9 mouse cellular contexts compared by ENCODE assay signal in genomic region chr11:33958713-33959112, GRCm38 (mm10). TPM values are rescaled to one million over a fixed set of nuclear protein-coding genes. Genes with fewer than 3 reads are reported as not detected.
DNase-seq lines count a peak whose midpoint lies in the region; ATAC-seq lines count a peak whose summit lies in the region.
"Had no signal": no experiment of that assay in that cellular context is flagged by ENCODE, and none has a peak within 500 bp of the region (broad histone marks: within the 10 kb centered on the region; RNA-seq: fewer than 3 reads in every experiment).

No protein-coding gene starts in this region.

- no peaks in the 10 kb centered on the region for H3K27me3 ChIP-seq in forebrain, embryonic 16.5 days (replicated peaks; ENCODE audit: control insufficient read depth, insufficient read depth, low read length)

- DNase-seq in adrenal gland, adult 18-20 months (ENCODE audit: low spot score in 2 of 2), result peak; percentile 14 to 54
- DNase-seq in adrenal gland, adult 8-10 months, result no peak
- peak; percentile 38 for DNase-seq in layer of hippocampus, adult 11-12 months (ENCODE audit: low spot score)
- no peak for DNase-seq in layer of hippocampus, postnatal 36 days
- DNase-seq in A20 (ENCODE audit: low read depth, low spot score), result peak; percentile 48
- DNase-seq in embryo, embryonic 10.5 days (ENCODE audit: low spot score), result peak; percentile 63
- DNase-seq in lung, postnatal 10 days, result peak; percentile 60

- ATAC-seq in forebrain, embryonic 16.5 days, result no peak

- no peaks in the 10 kb centered on the region for H3K9me3 ChIP-seq in forebrain, embryonic 16.5 days (ENCODE audit: control insufficient read depth, low read length)

- no peak overlapping the region for H3K27ac ChIP-seq in forebrain, embryonic 16.5 days (ENCODE audit: low read length)

- 85% methylated on average over 8 of the region's 8 CpGs for WGBS in forebrain, embryonic 16.5 days

- no peaks in the 10 kb centered on the region for H3K36me3 ChIP-seq in forebrain, embryonic 16.5 days (ENCODE audit: control insufficient read depth, insufficient read depth)

- H3K4me3 ChIP-seq in forebrain, embryonic 16.5 days (replicated peaks; ENCODE audit: low read length), result no peak overlapping the region
- H3K4me3 ChIP-seq: myocyte had no signal

- peaks cover 5% of the 10 kb centered on the region; the same call in 1 of the 2 replicates for H3K4me1 ChIP-seq in forebrain, embryonic 16.5 days (replicated peaks; ENCODE audit: control insufficient read depth, insufficient read depth, low read length)

- no peak overlapping the region for H3K9ac ChIP-seq in forebrain, embryonic 16.5 days (replicated peaks; ENCODE audit: low read depth, low read length)

- H3K4me2 ChIP-seq in forebrain, embryonic 16.5 days (ENCODE audit: low read length), result no peak overlapping the region

RNA-seq across cellular contexts. Expression of gene Kcnmb1, which starts 4.1 kb away (rescaled TPM):
- under 1 TPM; 0.10 to 0.17 TPM for total RNA-seq in adrenal gland, adult 18-20 months (2021)
- under 1 TPM; 0.07 to 0.30 (median 0.13) TPM for total RNA-seq in adrenal gland, adult 8-10 months (2022)
- total RNA-seq in layer of hippocampus, postnatal 36 days (2021), result under 1 TPM; 0.20 TPM
- polyA plus RNA-seq in forebrain, embryonic 16.5 days (2015; fragmentation: Nextera tagmentation; extraction: Ambion mirVana), result 0.18 and 0.20 TPM in 2 replicates

RNA-seq across cellular contexts. Expression of gene Kcnip1, which starts 34.2 kb away (rescaled TPM):
- 1 to 10 TPM; 1.9 to 4.9 TPM for total RNA-seq in adrenal gland, adult 18-20 months (2021)
- 1 to 10 TPM; 2.9 to 8.4 (median 5.9) TPM for total RNA-seq in adrenal gland, adult 8-10 months (2022)
- total RNA-seq in layer of hippocampus, postnatal 36 days (2021), result 10 to 100 TPM; 20.6 to 21.0 TPM
- polyA plus RNA-seq in forebrain, embryonic 16.5 days (2015; fragmentation: Nextera tagmentation; extraction: Ambion mirVana), result 47.8 and 61.8 TPM in 2 replicates
- polyA plus RNA-seq: myocyte had no signal

Comparison
In these comparisons a context has a peak if more than half of its experiments do, and no peak if none do; other contexts are left out.
1. DNase-seq: peak in adrenal gland, adult 18-20 months (2 of 2), layer of hippocampus, adult 11-12 months (single experiment), A20 (single experiment), embryo, embryonic 10.5 days (single experiment) and lung, postnatal 10 days (single experiment); none in adrenal gland, adult 8-10 months (single experiment) and layer of hippocampus, postnatal 36 days (0 of 2).